Mouse (Mus musculus): ENCODE data around the gene Cfap52.

Cfap52 gene

GRCm38 (mm10) chr11:67965242-67965883 is at the start of gene Cfap52:
Gene Cfap52 (minus strand): TSS chr11:67965651.
- peak; percentile 76 to 81 for DNase-seq (ENCODE audit: low spot score in 2 of 2)

- no peak for DNase-seq (ENCODE audit: low spot score in 2 of 2)
Observed at GRCm38 (mm10) chr11:68012207-68012606, 46.8 kb upstream of the Cfap52 start.

GRCm38 (mm10) chr11:68009377-68009776 is 43.9 kb upstream of the Cfap52 start:
- no peak for DNase-seq (ENCODE audit: low spot score in 2 of 2)

GRCm38 (mm10) chr11:68007645-68008044 is 42.2 kb upstream of the Cfap52 start:
- no peak for DNase-seq (ENCODE audit: low spot score in 2 of 2)

GRCm38 (mm10) chr11:68006216-68006789 is 40.9 kb upstream of the Cfap52 start:
- DNase-seq (ENCODE audit: low spot score in 2 of 2) = no peak

- peak; percentile 42 to 58 for DNase-seq (ENCODE audit: low spot score in 2 of 2)
Observed at GRCm38 (mm10) chr11:68004191-68004590, 38.7 kb upstream of the Cfap52 start.

GRCm38 (mm10) chr11:67999629-68000028 is 34.2 kb upstream of the Cfap52 start:
- DNase-seq (ENCODE audit: low spot score in 2 of 2) = no peak

GRCm38 (mm10) chr11:67998905-67999304 is 33.5 kb upstream of the Cfap52 start:
- DNase-seq (ENCODE audit: low spot score in 2 of 2) = no peak

- DNase-seq (ENCODE audit: low spot score in 2 of 2) = no peak
Observed at GRCm38 (mm10) chr11:67995965-67996364, 30.5 kb upstream of the Cfap52 start.

GRCm38 (mm10) chr11:67991240-67991639 is 25.8 kb upstream of the Cfap52 start:
- DNase-seq (ENCODE audit: low spot score in 2 of 2) = no peak

- no peak for DNase-seq (ENCODE audit: low spot score in 2 of 2)
Observed at GRCm38 (mm10) chr11:67983564-67983963, 18.1 kb upstream of the Cfap52 start.

- no peak for DNase-seq (ENCODE audit: low spot score in 2 of 2)
Observed at GRCm38 (mm10) chr11:67975252-67975651, 9.8 kb upstream of the Cfap52 start.

- no peak for DNase-seq (ENCODE audit: low spot score in 2 of 2)
Observed at GRCm38 (mm10) chr11:67973225-67973624, 7.8 kb upstream of the Cfap52 start.

GRCm38 (mm10) chr11:67972606-67973005 is 7.2 kb upstream of the Cfap52 start:
- DNase-seq (ENCODE audit: low spot score in 2 of 2) = no peak

- no peak for DNase-seq (ENCODE audit: low spot score in 2 of 2)
Observed at GRCm38 (mm10) chr11:67967831-67968230, 2.4 kb upstream of the Cfap52 start.

GRCm38 (mm10) chr11:67965905-67966878 is 741 bp upstream of the Cfap52 start, which contains the start of gene Stx8:
Gene Stx8 (plus strand): TSS chr11:67966193.
- peak; percentile 84 to 97 for DNase-seq (ENCODE audit: low spot score in 2 of 2)

GRCm38 (mm10) chr11:67964110-67964509 is 1.3 kb downstream of the Cfap52 start:
- DNase-seq (ENCODE audit: low spot score in 2 of 2) = no peak

GRCm38 (mm10) chr11:67954413-67954812 is 11.0 kb downstream of the Cfap52 start:
- no peak for DNase-seq (ENCODE audit: low spot score in 2 of 2)

GRCm38 (mm10) chr11:67953604-67954003 is 11.8 kb downstream of the Cfap52 start:
- no peak for DNase-seq (ENCODE audit: low spot score in 2 of 2)

- no peak for DNase-seq (ENCODE audit: low spot score in 2 of 2)
Observed at GRCm38 (mm10) chr11:67949475-67949874, 16.0 kb downstream of the Cfap52 start.

- DNase-seq (ENCODE audit: low spot score in 2 of 2) = no peak
Observed at GRCm38 (mm10) chr11:67948229-67948628, 17.2 kb downstream of the Cfap52 start.

- no peak for DNase-seq (ENCODE audit: low spot score in 2 of 2)
Observed at GRCm38 (mm10) chr11:67932156-67932555, 33.3 kb downstream of the Cfap52 start.

All from urinary bladder, adult 18-20 months (tissue).